Mouse (Mus musculus) layer of hippocampus, adult 2 months (tissue): Measurements from ENCODE around the gene Arl5a. TPM values are rescaled to one million over a fixed set of nuclear protein-coding genes. Genes with fewer than 3 reads are reported as not detected.

Source experiments
- DNase-seq, 2 experiments: peaks; one replicate each; pipeline ENCODE4 v3.0.0; 2022; ENCODE audit warnings: low spot score in 2 of 2
- H3K27ac ChIP-seq: fragments of 200-600 bp; 2 replicates; pipeline ENCODE4 v1.8.1; 2022
- H3K4me3 ChIP-seq: fragments of 200-600 bp; 2 replicates; pipeline ENCODE4 v1.8.1; 2022; ENCODE audit warnings: mild to moderate bottlenecking
- CTCF ChIP-seq: fragments of 200-600 bp; conservative IDR thresholded peaks from 2 replicates; pipeline ENCODE4 v1.8.1; 2022; ENCODE audit warnings: antibody characterized with exemption, mild to moderate bottlenecking, moderate library complexity
- total RNA-seq, 2 experiments: library from RNA; stranded (reverse); gene quantifications; 2 replicates each; pipeline ENCODE4 v1.2.3; 2021

The Arl5a gene
- total RNA-seq, 2 experiments from 2014 or later = 58.2 to 61.6 TPM

- Histone ChIP-seq H3K4me3 (no peak overlapping the region), H3K27ac (no peak overlapping the region)
- TF ChIP-seq CTCF = no peak
- no peak for DNase-seq
Measured at GRCm38 (mm10) chr2:52371066-52371465, 53.6 kb downstream of the Arl5a start.

GRCm38 (mm10) chr2:52369622-52370021, 55.1 kb downstream of the Arl5a start:
- Histone ChIP-seq H3K4me3 (no peak overlapping the region), H3K27ac (no peak overlapping the region)
- TF ChIP-seq CTCF = no peak
- DNase-seq = no peak

GRCm38 (mm10) chr2:52367665-52368064, 57.0 kb downstream of the Arl5a start:
- no peak overlapping the region for H3K27ac ChIP-seq

GRCm38 (mm10) chr2:52367248-52367647, 57.5 kb downstream of the Arl5a start:
- no peak overlapping the region for H3K27ac ChIP-seq
- no peak for TF ChIP-seq CTCF
- no peak overlapping the region for H3K4me3 ChIP-seq
- peak; percentile 14 to 41 for DNase-seq

More at GRCm38 (mm10) chr2:52367665-52368064, 57.0 kb downstream of the Arl5a start:
- no peak for TF ChIP-seq CTCF
- DNase-seq = no peak
- H3K4me3 ChIP-seq = no peak overlapping the region

- TF ChIP-seq CTCF = no peak
- Histone ChIP-seq H3K27ac (no peak overlapping the region), H3K4me3 (no peak overlapping the region)
- no peak for DNase-seq
Measured at GRCm38 (mm10) chr2:52361086-52361485, 63.6 kb downstream of the Arl5a start.

GRCm38 (mm10) chr2:52359722-52360121, 65.0 kb downstream of the Arl5a start:
- H3K27ac ChIP-seq = no peak overlapping the region
- no peak for DNase-seq
- no peak for TF ChIP-seq CTCF
- no peak overlapping the region for H3K4me3 ChIP-seq

- no peak for TF ChIP-seq CTCF
- no peak for DNase-seq
- H3K4me3 ChIP-seq = no peak overlapping the region
- H3K27ac ChIP-seq = no peak overlapping the region
Measured at GRCm38 (mm10) chr2:52358156-52358555, 66.5 kb downstream of the Arl5a start.

GRCm38 (mm10) chr2:52351029-52351428, 73.7 kb downstream of the Arl5a start:
- Histone ChIP-seq H3K4me3 (no peak overlapping the region), H3K27ac (no peak overlapping the region)
- DNase-seq = no peak
- TF ChIP-seq CTCF = no peak

Other genes starting within 250 kb of the Arl5a start
- 1 to 10 TPM; 1.5 TPM for gene Neb, start 46.4 kb downstream of the Arl5a start, total RNA-seq